Mouse (Mus musculus) adrenal gland, adult (tissue): ENCODE results near the gene Nt5c2.
"Not testable (repeated sequence)": the region's sequence is repeated elsewhere in the genome, so short reads cannot be mapped to it uniquely, and the experiment has no call there.

Experiments
- DNase-seq, 2 experiments: peaks; one replicate each; pipeline ENCODE4 v3.0.0; 2022 to 2023; ENCODE audit warnings: low spot score in 1 of 2; ENCODE audit not compliant: inconsistent age in 2 of 2

The Nt5c2 gene

DNA sequence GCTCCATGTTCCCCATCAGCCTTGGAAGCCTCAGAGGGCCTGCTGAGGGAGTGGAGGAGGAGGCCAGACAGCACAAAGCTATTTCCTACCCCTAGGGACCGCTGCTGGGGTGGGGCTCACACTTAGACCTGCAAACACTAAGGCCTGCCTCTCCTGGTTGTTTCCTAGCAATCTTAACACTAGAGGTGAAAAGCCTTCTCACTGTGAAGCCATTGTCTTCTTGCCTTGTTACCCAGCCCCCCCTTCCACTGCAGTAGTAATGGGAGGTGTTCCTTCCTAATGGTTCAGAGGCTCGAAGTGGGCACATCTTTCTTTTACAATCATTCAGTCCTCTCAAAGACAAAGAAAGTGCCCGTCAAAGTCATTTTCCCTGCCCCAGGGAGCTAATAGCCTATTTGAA, 2.9 kb upstream of the Nt5c2 start:
- DNase-seq = no peak

DNA sequence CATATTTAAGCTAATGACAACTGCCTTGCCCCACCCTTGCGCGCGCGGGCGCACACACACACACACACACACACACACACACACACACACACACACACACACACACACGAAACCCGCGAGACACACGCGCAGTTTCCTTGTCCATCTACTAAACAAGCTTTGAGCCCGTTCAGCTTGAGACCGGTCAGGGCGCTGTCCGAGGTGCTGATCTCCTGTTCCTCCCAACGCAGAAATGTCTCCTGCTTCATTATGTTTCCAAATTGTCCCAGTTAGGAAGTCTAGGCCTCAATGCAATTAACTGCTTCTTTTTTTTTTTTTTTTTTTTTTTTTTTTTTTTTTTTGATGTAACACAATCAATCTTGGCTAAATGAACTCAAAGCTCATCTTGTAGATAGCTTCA, 1.5 kb upstream of the Nt5c2 start:
- DNase-seq = peak; percentile 69 to 90

- no peak for DNase-seq
These were observed 1.0 kb upstream of the Nt5c2 start for GRCm38 (mm10) chr19:47015965-47016364.

GRCm38 (mm10) chr19:47015396-47015795, 443 bp upstream of the Nt5c2 start:
- no peak for DNase-seq

GRCm38 (mm10) chr19:47014159-47014446, 850 bp downstream of the Nt5c2 start:
- DNase-seq = no peak

DNA sequence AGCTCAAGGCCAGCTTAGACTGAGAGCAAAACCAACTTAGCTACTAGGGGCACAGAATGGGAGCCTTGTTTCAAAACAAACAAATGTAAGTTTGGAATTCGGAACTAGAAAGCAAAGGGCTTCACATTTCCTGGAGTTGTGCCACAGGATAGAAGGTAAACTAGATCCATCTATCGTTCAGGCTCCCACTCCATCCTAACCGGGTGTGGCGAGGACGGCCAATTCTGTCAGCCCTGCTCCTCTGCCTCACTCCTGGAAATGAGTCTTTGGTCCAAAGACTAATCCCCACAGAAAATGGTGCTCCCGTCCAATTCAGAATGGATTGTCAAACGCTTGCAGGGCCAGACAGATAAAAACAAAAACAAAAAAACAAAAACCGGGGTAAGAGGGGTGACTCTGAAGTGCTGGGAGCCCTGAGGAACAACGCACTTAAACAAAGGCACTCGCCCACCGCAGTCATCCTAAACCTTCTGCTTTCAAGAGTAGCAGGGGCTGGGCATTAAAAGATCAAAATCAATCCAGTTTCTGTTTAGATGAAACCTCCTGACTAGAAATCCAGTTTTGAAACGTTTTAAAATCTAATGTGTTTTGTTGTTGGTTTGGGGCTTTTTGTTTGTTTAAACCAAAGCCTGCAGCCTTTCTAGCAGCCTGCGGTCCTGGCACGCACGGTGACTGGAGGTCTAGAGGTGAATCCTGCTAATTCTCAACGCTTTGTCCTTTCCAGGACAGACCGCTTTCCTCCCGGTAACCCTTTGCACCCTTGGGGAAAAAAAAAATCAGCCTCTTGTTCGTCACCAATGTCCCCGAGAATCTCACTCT, 1.4 kb downstream of the Nt5c2 start:
- no peak for DNase-seq

- DNase-seq = no peak
These were observed 2.3 kb downstream of the Nt5c2 start for GRCm38 (mm10) chr19:47012521-47013130.

DNA sequence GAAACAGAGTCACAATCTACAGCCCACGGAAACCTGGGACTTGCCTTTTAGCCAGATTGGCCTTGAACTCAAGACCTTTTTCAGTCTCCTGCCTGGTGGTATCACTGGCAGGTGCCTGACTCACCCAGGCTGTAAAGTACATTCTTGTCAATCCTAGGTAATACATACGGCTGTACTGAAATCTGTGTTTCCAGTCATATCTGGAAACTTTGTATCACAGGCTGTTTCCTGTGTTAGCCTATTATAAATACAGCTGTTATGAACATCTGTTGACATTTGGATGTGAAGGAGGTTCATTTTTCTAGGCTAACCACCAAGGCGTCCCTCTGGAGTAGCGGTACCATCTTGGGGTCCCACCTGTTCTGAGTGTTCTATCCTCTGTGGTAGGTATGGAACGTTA, 5.0 kb downstream of the Nt5c2 start:
- no peak for DNase-seq

GRCm38 (mm10) chr19:47009420-47009819, 5.5 kb downstream of the Nt5c2 start:
- DNase-seq = no peak

DNA sequence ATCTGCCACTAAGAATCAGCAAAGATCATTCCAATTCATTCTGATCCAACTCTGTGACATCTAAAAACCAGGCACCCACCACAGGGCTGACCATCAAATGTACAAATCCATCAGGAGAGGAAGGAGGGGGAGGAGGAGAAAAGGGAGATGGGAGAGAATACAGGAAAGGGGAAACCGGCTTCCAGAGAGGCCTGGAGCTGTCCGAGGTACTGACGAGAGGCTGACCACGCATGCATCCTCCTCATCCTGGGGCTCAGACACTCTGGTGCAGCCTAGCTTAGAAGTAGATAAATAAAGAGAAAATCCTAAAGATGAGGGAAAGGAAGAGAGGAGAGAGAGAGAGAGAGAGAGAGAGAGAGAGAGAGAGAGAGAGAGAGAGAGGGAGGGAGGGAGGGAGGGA, 8.6 kb downstream of the Nt5c2 start:
- DNase-seq = peak; percentile 33 to 77

GRCm38 (mm10) chr19:47005873-47006272, 9.1 kb downstream of the Nt5c2 start:
- DNase-seq = no peak

DNA sequence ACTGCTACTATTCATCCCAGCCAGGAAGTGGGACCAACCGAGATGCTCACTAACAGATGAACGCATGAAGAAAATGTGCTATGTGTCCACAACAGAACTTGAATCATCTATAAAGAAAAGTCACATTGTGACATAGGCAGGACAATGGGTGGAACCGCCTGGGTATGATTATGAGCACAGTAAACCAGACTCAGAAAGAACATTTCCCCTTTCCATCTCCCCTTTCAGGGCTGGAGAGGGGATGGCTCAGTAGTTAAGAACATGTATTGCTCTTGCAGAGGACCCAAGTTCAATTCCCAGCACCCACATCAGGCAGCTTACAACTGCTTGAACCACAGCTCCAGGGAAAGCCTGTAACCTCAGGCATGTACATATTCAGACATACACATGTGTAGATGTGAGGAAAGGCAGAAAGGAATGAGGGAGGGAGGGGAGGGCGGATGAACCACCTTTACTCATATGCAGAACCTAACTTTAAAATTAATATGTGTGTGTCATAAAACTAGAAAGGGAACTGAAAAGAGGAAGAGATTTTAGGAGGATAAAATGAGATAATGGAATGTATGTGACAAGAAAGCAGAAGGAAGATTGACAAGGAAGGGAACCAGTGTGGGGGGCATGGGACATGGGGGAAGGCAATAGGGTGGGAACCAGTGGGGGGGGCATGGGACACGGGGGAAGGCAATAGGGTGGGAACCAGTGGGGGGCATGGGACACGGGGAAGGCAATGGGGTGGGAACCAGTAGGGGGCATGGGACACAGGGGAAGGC, 11.0 kb downstream of the Nt5c2 start:
- DNase-seq = no peak

DNA sequence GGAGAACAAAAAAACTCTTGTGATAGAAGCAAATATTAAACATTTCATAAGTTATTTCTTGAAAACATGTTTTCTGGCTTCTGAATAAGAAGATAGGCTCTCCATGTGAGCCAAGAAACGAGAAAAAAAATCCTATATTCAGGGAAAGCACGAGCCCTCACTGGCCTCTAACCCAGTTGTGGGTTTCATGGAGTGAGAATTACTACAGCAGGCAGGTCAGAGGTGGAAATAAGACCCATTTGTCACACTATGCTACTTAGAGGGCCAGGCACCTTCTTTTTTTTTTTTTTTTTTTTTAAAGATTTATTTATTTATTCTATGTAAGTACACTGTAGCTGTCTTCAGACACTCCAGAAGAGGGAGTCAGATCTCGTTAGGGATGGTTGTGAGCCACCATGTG, 14.6 kb downstream of the Nt5c2 start:
- not testable (repeated sequence) for DNase-seq

DNA sequence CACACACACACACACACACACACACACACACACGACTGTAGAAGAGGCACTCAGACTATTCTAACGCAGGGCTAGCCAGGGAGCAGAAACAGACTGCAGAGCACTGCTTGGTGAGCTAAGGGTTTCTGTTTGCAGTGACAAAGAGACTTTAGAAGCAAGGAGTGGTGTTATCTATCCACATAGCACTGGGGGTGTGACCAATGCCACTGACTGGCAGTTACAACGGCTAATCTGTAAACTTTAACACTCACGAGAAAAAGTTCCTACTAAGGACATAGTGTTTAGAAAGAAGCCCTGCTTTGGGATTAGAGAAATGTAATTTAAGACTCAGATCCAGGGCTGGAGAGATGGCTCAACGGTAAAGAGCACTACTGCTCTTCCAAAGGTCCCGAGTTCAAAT, 15.2 kb downstream of the Nt5c2 start:
- no peak for DNase-seq

GRCm38 (mm10) chr19:46998953-46999352, 16.0 kb downstream of the Nt5c2 start:
- no peak for DNase-seq

DNA sequence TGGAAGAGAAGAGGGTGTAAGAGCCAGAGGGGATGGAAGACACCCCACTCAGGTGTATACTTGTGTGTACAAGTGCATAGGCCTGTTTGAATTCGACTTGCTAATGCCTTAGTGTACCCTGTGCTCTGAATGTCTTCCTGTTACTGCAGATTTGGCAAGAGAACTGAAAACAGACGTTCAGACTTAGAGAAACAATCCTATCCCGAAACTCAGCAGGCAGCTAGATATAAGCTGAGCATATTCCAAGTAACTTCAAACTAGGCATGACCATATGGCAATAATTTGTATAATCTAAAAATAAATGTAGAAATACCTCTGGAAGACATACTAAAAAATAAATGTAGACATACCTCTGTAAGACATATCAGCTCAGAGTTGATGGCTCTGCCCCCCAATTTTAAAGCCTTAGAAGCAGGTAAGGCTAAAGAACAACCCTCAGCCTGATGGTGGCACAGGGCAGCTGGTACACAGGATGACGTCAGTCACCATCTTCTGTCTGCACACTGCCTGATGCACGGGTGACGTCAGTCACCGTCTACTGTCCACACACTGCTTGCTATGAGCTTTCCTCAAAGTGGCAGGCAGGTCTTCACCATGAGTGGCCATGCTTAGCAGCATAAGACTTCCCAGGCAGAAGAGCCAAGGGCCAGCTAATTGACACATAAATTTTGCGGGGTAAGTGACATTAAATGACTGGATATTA, 16.6 kb downstream of the Nt5c2 start:
- no peak for DNase-seq

DNA sequence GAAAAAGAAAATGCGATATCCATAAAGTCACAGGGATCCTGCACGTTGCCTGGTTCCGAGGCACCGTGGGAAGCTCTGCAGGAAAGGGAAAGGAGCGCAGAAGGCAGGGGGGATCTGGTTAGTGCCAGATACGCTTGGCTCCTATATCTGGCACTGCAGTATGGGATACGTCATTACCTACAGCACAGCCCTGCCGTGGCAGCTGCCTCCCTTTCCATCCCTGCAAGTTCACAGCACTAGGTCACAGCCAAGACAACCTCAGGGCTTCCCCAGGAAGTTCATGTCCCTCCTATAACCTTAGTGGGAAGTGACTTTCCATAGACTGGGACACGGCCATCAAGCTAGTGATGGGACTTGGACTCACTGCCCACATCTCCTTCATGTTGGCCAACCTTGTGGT, 18.9 kb downstream of the Nt5c2 start:
- DNase-seq = no peak

DNA sequence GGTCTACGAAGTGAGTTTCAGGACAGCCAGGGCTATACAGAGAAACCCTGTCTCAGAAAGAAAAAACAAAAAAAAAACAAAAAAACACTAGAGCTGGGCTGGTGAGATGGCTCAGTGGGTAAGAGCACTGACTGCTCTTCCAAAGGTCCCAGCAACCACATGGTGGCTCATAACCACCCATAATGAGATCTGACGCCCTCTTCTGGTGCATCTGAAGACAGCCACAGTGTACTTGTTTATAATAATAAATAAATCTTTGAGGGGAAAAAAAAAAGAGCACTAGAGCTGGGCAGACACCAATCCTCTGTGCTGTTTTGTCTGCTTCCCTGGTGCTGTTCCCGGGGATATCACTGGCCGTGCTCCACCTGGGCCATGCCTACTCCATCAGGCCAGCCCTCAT, 22.6 kb downstream of the Nt5c2 start:
- not testable (repeated sequence) for DNase-seq

DNA sequence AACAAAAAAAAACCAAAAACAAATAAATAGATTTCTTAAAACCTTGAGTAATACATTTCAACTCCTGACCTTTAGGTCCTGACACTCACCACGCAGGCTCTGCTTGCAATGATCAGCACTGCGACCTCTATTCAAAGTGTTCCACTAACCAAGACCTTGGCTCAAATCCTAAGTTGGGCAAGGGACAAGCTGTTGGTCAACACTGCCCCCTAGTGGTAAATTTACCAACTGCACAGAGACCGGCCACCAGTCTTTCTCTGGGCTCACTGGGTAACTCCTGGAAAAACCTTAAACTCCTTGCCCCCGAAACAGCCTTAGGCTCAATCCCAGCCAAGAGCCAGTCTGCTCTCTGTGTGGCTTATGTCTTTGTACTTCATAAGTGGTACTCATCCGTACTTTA, 23.8 kb downstream of the Nt5c2 start:
- peak; percentile 81 to 96 for DNase-seq

DNA sequence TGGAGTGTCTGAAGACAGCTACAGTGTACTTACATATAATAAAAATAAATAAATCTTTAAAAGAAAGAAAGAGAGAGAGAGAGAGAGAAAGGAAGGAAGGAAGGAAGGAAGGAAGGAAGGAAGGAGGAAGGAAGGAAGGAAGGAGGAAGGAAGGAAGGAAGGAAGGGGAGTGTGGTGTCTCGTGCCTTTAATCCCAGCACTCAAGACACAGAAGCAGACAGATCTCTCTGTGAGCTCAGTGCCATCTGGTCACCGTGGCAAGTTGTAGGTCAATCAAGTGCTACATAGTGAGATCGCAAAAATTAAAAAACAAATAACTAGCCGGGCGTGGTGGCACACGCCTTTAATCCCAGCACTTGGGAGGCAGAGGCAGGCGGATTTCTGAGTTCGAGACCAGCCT, 24.3 kb downstream of the Nt5c2 start:
- DNase-seq = not testable (repeated sequence)

- DNase-seq = no peak
These were observed 24.8 kb downstream of the Nt5c2 start for GRCm38 (mm10) chr19:46990153-46990518.
